Mouse (Mus musculus) embryonic facial prominence, embryonic 10.5 days (tissue): ENCODE measurements around the gene Slc9a1. TPM values are rescaled to one million over a fixed set of nuclear protein-coding genes. Genes with fewer than 3 reads are reported as not detected.

Source experiments
- DNase-seq: peaks from one replicate; pipeline ENCODE4 v3.0.0-alpha.2; 2017; ENCODE audit warnings: low spot score
- H3K27ac ChIP-seq: fragments of 300-500 bp; sonication (generic); replicated peaks from 2 replicates; pipeline ENCODE4 v1.5.1; 2016; ENCODE audit warnings: mild to moderate bottlenecking
- H3K27me3 ChIP-seq: fragments of 300-500 bp; sonication (generic); replicated peaks from 2 replicates; pipeline ENCODE4 v1.6.1; 2016; ENCODE audit warnings: low read depth, mild to moderate bottlenecking; ENCODE audit not compliant: poor library complexity, severe bottlenecking
- H3K36me3 ChIP-seq: fragments of 300-500 bp; sonication (generic); replicated peaks from 2 replicates; pipeline ENCODE4 v1.6.1; 2016; ENCODE audit warnings: mild to moderate bottlenecking, moderate library complexity
- H3K4me1 ChIP-seq: fragments of 300-500 bp; sonication (generic); 2 replicates; pipeline ENCODE4 v1.6.1; 2016
- H3K4me3 ChIP-seq: fragments of 300-500 bp; sonication (generic); 2 replicates; pipeline ENCODE4 v1.5.1; 2016; ENCODE audit warnings: mild to moderate bottlenecking, moderate library complexity
- H3K9me3 ChIP-seq: fragments of 300-500 bp; sonication (generic); 2 replicates; pipeline ENCODE4 v1.6.1; 2016; ENCODE audit warnings: mild to moderate bottlenecking
- WGBS: fragments of 180-500 bp; shearing (Covaris S2); methylation state at CpG from one replicate; pipeline ENCODE4 v1.1.7; 2016; 5-methylcytosine and 5-hydroxymethylcytosine counted together
- polyA plus RNA-seq: library from polyadenylated mRNA; unstranded; fragments of >200 nt; fragmentation: Nextera tagmentation; extraction: Ambion mirVana; gene quantifications from 2 replicates; pipeline ENCODE4 v1.2.1, GENCODE M21; 2016

The Slc9a1 gene
- polyA plus RNA-seq, 1 experiment from 2014 or later = 9.0 TPM

DNA sequence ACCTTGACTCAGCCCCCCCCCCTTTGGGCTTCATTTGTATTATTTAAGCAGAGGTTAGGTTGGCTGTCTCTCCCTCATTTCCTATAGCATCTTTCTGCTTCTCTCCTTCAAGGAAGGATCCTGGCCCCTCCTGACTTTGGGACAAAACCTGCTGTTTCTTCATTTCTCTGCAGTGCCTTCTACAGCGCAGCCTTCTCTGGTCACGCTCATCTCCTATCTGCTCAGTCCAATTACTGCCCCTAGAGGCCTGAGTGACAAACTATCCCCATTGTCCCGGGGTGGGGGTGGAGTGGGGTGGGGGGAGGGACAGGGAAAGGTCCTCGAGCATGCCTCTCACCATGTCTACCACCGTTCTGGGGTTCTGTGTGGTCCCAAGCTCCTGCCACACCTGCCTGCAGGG lies 27.8 kb downstream of the Slc9a1 start:
- peak overlapping the region; percentile 7; the same call in 1 of the 2 replicates for H3K27ac ChIP-seq
- peaks cover 76% of the 10 kb centered on the region for H3K4me1 ChIP-seq
- no peak overlapping the region for H3K4me3 ChIP-seq
- no peaks in the 10 kb centered on the region for H3K27me3 ChIP-seq
- H3K36me3 ChIP-seq = no peaks in the 10 kb centered on the region
- WGBS = 42% methylated on average over 5 of the region's 5 CpGs
- no peaks in the 10 kb centered on the region for H3K9me3 ChIP-seq
- DNase-seq = no peak

DNA sequence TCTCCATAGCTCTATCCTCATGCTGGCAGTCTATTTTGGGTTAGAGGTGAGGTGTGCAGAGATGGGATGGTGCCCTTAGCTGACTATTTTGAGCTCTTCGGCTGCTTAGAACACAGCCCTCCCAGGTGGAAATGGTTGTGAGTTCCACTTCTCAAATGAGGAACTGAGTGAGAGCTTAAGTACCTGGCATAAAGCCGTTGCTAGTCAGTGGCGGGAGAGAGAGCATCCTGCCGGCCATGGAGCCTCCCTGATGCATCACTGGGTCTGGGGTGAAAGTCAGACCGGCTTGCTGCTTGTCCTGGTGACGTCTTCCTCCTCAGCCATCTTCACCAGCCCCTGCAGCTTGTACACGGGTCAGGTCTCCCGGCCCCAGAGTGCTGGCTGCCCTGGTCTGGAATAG lies 28.5 kb downstream of the Slc9a1 start:
- Histone ChIP-seq H3K9me3 (no peaks in the 10 kb centered on the region), H3K36me3 (no peaks in the 10 kb centered on the region), H3K27ac (peak overlapping the region; percentile 7; the same call in 1 of the 2 replicates), H3K4me1 (peaks cover 76% of the 10 kb centered on the region), H3K4me3 (no peak overlapping the region), H3K27me3 (no peaks in the 10 kb centered on the region)
- DNase-seq = no peak
- 83% methylated on average over 8 of the region's 8 CpGs for WGBS

DNA sequence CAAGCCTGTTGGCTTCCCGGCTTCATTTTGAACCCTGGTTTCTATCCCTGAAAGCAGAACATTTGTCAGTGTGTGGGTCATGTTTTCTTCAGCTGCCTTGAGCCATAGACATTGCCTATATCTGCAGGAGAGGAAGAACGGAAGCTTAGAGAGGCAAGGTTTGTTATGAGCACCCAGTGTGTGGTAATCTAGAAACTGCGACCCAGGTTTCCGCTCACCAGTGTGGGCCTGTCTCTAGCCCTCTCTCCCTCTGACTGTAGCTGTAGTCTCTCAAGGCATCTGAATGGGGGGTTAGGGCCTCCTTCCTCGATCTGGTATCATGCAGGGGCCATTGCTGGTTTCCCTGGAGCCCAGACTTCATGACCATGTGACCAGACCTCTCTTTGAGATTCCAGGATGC lies 29.1 kb downstream of the Slc9a1 start:
- no peak for DNase-seq
- Histone ChIP-seq H3K4me1 (peaks cover 76% of the 10 kb centered on the region), H3K9me3 (no peaks in the 10 kb centered on the region), H3K27me3 (no peaks in the 10 kb centered on the region), H3K27ac (peak overlapping the region; percentile 24; the same call in 1 of the 2 replicates), H3K36me3 (no peaks in the 10 kb centered on the region; the same call in 1 of the 2 replicates), H3K4me3 (no peak overlapping the region)
- 85% methylated on average over 5 of the region's 5 CpGs for WGBS

DNA sequence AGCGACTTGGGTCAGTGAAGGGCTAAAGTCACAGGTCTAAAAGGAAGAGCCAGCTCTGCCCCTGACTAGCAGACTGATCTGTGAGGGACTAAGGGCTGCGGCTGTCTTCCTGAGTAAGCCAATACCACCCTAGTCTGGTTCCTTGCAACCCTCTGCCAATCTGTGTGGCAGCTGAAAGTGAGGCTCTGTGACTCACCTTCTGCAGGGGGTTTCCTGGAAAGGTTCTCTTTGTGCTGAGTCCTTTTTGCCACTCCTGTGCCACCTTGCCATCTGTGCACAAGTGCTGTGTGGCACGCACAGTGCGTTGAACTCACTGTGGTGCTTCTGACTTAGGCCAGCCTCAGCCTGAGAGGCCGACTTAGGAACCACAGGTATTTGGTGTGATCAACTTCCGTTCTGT lies 30.0 kb downstream of the Slc9a1 start:
- peak overlapping the region; percentile 51; the same call in 1 of the 2 replicates for H3K27ac ChIP-seq
- 91% methylated on average over 6 of the region's 6 CpGs for WGBS
- no peak for DNase-seq
- peaks cover 69% of the 10 kb centered on the region for H3K4me1 ChIP-seq
- no peaks in the 10 kb centered on the region for H3K9me3 ChIP-seq
- H3K4me3 ChIP-seq = no peak overlapping the region
- H3K36me3 ChIP-seq = no peaks in the 10 kb centered on the region; the same call in 1 of the 2 replicates
- H3K27me3 ChIP-seq = no peaks in the 10 kb centered on the region

DNA sequence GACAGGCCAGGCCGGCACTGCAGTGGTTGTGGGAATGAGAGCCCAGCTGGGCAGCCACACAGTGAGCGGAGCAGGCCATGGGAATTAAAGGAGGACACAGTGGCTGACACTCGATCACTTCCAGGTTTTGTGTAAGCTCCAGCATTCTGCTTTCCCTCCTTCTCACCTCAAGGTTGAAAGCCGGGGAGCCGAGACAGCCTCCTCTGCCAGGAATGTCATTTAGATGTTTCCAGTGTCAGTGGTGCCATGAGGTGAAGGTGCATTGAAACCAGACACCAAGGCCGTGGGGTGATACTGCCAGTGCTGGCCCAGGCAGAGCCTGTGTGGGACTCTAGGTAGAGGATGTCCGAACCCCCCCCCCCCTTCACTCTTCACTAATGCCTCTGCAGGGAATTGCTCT lies 30.6 kb downstream of the Slc9a1 start:
- Histone ChIP-seq H3K27ac (peak overlapping the region; percentile 51; the same call in 1 of the 2 replicates), H3K27me3 (no peaks in the 10 kb centered on the region), H3K4me3 (no peak overlapping the region), H3K4me1 (peaks cover 64% of the 10 kb centered on the region), H3K9me3 (no peaks in the 10 kb centered on the region), H3K36me3 (no peaks in the 10 kb centered on the region; the same call in 1 of the 2 replicates)
- WGBS = 48% methylated on average over 7 of the region's 7 CpGs
- no peak for DNase-seq

DNA sequence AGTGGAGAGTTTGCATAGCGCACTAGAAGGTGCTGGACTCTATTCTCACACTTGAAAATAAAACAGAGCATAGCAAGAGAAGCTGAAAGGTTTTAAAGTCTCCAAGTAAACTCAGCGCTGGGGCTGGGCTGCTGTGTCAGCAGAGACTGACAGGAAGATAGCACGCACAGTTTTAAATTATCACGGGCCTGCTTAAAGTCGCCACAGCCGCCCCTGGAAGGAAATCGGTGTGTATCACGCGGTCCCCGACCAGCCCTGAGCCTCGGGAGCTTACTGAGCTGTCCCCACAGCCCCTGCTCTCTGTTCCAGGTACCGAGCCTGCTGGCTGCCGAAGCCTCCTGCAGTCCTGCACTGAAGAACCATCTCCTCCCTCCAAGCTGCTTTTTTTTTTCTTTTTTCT lies 32.5 kb downstream of the Slc9a1 start:
- no peak overlapping the region for H3K27ac ChIP-seq
- no peak for DNase-seq
- peaks cover 3% of the 10 kb centered on the region; the same call in 1 of the 2 replicates for H3K36me3 ChIP-seq
- H3K4me1 ChIP-seq = peaks cover 59% of the 10 kb centered on the region
- WGBS = 66% methylated on average over 13 of the region's 13 CpGs
- no peaks in the 10 kb centered on the region for H3K9me3 ChIP-seq
- no peaks in the 10 kb centered on the region for H3K27me3 ChIP-seq
- H3K4me3 ChIP-seq = no peak overlapping the region

DNA sequence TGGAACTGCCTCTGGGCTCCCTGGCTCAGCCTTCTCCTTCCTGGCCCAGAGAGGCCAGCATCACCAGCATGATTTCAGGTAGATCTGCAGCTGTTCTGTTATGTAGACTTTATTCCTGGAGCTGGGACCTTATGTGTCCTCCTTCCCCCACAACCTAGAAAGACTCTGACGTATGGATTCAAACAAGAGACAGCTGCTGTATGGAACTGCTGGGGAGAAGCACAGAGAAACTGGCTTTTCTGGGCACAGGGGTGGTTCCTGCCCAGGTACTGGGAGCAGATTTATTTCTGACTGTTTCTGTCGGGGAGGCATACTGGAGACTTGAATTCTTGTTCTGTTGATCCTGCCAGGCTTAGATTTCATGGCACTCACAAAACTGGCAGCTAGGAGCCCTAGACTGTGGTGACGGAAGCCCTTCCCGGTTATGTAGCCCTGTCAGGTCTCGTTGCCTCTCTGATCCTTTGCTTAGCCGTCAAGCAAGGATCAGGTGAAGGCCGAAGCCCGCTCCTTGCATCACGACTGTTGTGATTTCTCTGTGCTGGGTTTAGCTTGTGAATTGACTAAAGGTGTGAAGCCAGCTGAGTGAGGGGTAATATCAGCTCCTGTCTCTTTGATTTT lies 34.2 kb downstream of the Slc9a1 start:
- H3K9me3 ChIP-seq = no peaks in the 10 kb centered on the region
- no peak for DNase-seq
- H3K36me3 ChIP-seq = peaks cover 3% of the 10 kb centered on the region; the same call in 1 of the 2 replicates
- 87% methylated on average over 9 of the region's 9 CpGs for WGBS
- H3K27ac ChIP-seq = no peak overlapping the region; the same call in 1 of the 2 replicates
- H3K27me3 ChIP-seq = no peaks in the 10 kb centered on the region
- H3K4me3 ChIP-seq = no peak overlapping the region
- peaks cover 54% of the 10 kb centered on the region for H3K4me1 ChIP-seq

DNA sequence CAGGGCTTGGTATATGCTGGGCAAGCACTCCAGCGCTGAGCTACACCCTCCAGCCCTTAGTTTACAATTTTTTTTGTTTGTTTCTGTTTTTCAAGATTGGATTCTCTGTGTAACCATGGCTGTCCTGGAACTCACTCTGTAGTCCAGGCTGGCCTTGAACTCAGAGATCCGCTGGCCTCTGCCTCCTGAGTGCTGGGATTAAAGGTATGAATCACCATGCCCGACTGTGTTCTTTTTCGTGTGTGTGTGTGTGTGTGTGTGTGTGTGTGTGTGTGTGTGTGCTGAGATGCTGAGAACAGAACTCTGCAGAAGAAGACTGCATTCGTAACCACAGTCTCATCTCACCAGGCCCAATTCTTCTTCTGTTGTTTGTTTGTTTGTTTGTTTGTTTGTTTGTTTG lies 34.8 kb downstream of the Slc9a1 start:
- Histone ChIP-seq H3K9me3 (no peaks in the 10 kb centered on the region), H3K27ac (no peak overlapping the region), H3K4me3 (no peak overlapping the region), H3K36me3 (peaks cover 3% of the 10 kb centered on the region; the same call in 1 of the 2 replicates), H3K27me3 (no peaks in the 10 kb centered on the region), H3K4me1 (peaks cover 49% of the 10 kb centered on the region)
- no peak for DNase-seq
- 84% methylated on average over 5 of the region's 5 CpGs for WGBS

DNA sequence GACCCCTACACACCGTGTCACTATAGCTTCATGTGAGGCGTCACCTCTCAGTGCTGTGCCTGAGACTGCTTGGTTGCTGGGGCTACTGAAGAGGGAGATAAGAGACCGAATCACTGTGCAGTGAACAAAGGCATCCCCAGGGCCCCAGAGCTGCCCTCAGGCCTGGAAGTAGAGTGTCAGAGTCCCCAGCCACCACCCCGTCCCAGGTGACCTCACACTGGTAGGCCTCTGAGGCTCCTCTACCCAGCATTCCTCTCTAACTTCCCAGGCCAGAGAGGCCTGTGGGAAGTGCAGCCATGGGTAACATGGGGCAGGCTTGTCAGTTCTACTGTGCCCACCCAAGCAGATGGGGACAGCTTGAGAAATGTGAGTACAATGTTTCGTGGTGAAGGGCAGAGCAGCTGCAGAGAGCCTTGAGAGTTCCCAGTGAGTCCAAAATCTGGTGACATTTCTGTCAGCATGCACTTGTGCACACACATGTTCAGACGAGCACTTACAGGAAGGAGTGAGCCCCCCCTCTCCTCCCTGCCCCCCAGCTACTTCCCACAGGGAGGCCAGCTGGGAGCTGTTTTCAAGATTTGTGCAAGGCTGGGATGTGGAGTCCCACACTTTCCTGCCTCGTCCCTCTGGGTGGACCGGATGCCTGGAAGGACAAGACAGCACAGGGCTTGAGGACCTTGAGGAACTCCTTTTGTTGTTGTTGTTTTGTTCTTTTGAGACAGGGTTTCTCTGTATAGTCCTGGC lies 37.0 kb downstream of the Slc9a1 start:
- Histone ChIP-seq H3K27me3 (no peaks in the 10 kb centered on the region), H3K36me3 (peaks cover 3% of the 10 kb centered on the region; the same call in 1 of the 2 replicates), H3K4me3 (no peak overlapping the region), H3K27ac (0 out of 2 replicates have a peak overlapping the region, but pooled peaks have one; percentile 4), H3K4me1 (peaks cover 30% of the 10 kb centered on the region), H3K9me3 (no peaks in the 10 kb centered on the region)
- no peak for DNase-seq
- 71% methylated on average over 8 of the region's 8 CpGs for WGBS

DNA sequence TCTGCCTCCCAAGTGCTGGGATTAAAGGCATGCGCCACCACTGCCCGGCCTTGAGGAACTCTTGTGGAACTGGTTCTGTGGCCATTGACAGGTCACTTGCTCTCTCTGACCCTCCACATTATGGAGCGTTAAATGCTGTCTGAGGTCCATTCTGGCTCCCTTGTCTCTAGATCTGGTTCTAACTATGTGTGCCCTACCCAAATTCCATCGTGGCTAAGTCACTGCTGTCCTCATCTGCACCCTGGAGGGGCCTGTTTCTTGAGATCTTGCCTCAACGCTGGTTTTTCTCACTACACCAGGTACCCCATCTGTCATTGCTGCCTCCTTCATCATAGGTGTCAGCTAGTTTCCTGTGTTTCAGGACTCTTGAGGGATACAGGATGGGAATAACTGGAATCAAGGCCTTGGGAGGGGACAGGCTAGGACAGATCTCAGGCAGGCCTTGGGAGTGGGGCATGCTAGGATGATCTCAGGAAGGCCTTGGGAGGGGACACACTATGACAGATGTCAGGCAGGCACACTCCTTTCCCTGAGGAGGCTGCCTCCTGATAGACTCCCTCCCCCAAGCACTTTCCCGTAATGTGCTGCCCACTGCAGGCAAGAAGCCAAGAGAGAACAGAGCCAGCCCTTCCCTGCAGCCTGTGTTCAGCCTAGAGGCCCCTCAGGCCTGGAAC lies 37.7 kb downstream of the Slc9a1 start:
- 76% methylated on average over 6 of the region's 6 CpGs for WGBS
- Histone ChIP-seq H3K27ac (0 out of 2 replicates have a peak overlapping the region, but pooled peaks have one; percentile 27), H3K9me3 (no peaks in the 10 kb centered on the region), H3K36me3 (peaks cover 10% of the 10 kb centered on the region), H3K4me1 (peaks cover 26% of the 10 kb centered on the region), H3K27me3 (no peaks in the 10 kb centered on the region), H3K4me3 (no peak overlapping the region)
- DNase-seq = no peak

DNA sequence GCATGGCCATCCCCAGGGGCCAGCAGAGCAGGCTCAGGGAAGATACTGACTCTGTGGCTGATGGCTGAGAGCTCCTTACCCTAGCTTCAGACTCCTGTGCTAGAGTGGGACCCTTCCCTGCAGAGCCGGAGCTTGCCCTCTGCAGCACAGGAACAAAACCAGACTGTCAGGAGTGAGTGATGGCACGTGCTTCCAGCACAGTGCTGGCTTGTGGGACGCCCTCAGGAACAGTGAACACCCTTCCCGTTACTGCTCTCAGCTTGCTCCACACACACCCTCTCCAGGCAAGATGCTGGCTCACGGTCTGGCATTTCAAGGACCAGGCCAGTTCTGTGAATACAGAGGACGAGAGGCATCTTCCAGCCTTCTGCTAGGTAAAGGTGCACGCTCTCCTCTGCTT lies 38.5 kb downstream of the Slc9a1 start:
- Histone ChIP-seq H3K4me3 (no peak overlapping the region), H3K27ac (0 out of 2 replicates have a peak overlapping the region, but pooled peaks have one; percentile 40)
- WGBS = 70% methylated on average over 7 of the region's 7 CpGs

DNA sequence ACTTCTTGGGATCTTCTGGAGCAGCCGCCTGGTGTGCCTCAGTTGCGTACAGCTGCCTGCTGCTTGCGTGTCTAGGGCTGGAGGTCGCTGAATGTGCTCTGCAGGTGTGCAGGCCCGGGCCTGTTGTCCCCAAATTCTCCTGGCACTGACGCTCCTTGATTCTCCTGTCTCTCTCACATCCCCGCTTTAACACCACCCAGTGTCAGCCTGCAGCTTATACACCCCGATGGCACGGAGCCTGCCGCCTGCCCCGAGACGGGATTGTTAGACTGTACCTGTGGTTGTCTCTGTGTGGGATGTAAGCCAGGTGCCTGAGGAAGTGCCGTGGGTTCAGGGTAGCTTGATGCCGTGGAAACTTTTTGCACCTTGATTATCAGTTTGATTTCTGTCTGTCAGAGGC lies 41.5 kb downstream of the Slc9a1 start:
- Histone ChIP-seq H3K27ac (no peak overlapping the region), H3K4me1 (peaks cover 21% of the 10 kb centered on the region), H3K27me3 (no peaks in the 10 kb centered on the region), H3K4me3 (no peak overlapping the region), H3K9me3 (no peaks in the 10 kb centered on the region), H3K36me3 (peaks cover 41% of the 10 kb centered on the region)
- 87% methylated on average over 14 of the region's 14 CpGs for WGBS
- DNase-seq = no peak

More for the DNA sequence above, 38.5 kb downstream of the Slc9a1 start:
- Histone ChIP-seq H3K9me3 (no peaks in the 10 kb centered on the region), H3K4me1 (peaks cover 26% of the 10 kb centered on the region), H3K27me3 (no peaks in the 10 kb centered on the region), H3K36me3 (peaks cover 16% of the 10 kb centered on the region)
- no peak for DNase-seq
